Mouse (Mus musculus) embryonic facial prominence, embryonic 12.5 days (tissue): ENCODE measurements around the gene Arl11. TPM values are rescaled to one million over a fixed set of nuclear protein-coding genes. Genes with fewer than 3 reads are reported as not detected.

Experiments
- ATAC-seq: fragments of 200-750 bp; cut with Nextera tagmentation; 2 replicates; pipeline ENCODE4 v1.8.0; 2017; ENCODE audit not compliant: insufficient number of reproducible peaks, insufficient read depth, low FRiP score, low TSS enrichment
- H3K27ac ChIP-seq: fragments of 300-500 bp; sonication (generic); 2 replicates; pipeline ENCODE4 v1.5.1; 2016; ENCODE audit warnings: mild to moderate bottlenecking
- H3K27me3 ChIP-seq: fragments of 300-500 bp; sonication (generic); 2 replicates; pipeline ENCODE4 v1.6.1; 2016; ENCODE audit warnings: mild to moderate bottlenecking, moderate library complexity
- H3K36me3 ChIP-seq: fragments of 300-500 bp; sonication (generic); 2 replicates; pipeline ENCODE4 v1.6.1; 2016; ENCODE audit warnings: mild to moderate bottlenecking
- H3K4me1 ChIP-seq: fragments of 300-500 bp; sonication (generic); 2 replicates; pipeline ENCODE4 v1.6.1; 2016
- H3K4me2 ChIP-seq: fragments of 300-500 bp; sonication (generic); replicated peaks from 2 replicates; pipeline ENCODE4 v1.6.1; 2016; ENCODE audit warnings: mild to moderate bottlenecking, moderate library complexity
- H3K4me3 ChIP-seq: fragments of 300-500 bp; sonication (generic); 2 replicates; pipeline ENCODE4 v1.5.1; 2016; ENCODE audit warnings: mild to moderate bottlenecking
- H3K9ac ChIP-seq: fragments of 300-500 bp; sonication (generic); 2 replicates; pipeline ENCODE4 v1.6.1; 2016; ENCODE audit warnings: mild to moderate bottlenecking, moderate library complexity
- H3K9me3 ChIP-seq: fragments of 300-500 bp; sonication (generic); 2 replicates; pipeline ENCODE4 v1.6.1; 2016; ENCODE audit warnings: mild to moderate bottlenecking, moderate library complexity
- WGBS: fragments of 180-500 bp; shearing (Covaris S2); methylation state at CpG from one replicate; pipeline ENCODE4 v1.1.7; 2016; 5-methylcytosine and 5-hydroxymethylcytosine counted together
- polyA plus RNA-seq: library from polyadenylated mRNA; unstranded; fragments of >200 nt; fragmentation: Nextera tagmentation; extraction: Ambion mirVana; gene quantifications from 2 replicates; pipeline ENCODE4 v1.2.1, GENCODE M21; 2016

Gene Arl11
- polyA plus RNA-seq, result 0.38 and 0.41 TPM in 2 replicates

DNA sequence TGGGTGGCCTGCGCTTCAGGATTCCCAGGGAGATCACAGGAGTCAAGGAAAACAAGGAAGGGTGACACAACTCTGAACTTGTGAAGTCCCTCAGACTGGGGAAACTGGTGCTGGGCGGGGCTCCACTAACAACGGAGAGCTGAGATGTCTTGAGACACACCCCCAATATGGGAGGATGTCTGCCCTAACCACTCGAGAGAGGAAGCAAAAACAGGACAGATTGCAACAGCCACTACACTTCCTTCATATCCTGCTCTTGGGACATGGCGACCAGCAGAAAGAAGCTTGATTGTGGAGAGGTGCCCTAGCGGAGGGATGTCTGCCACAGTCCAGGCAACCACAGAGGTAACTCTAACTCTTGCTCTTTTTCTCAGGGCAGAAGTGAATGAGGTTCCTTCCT is at the start of gene Arl11:
Arl11 (plus strand) TSS at position 161 of the 400 bp plus-strand sequence.
- Histone ChIP-seq H3K9ac (no peak within 1 kb of the TSS), H3K9me3 (no peaks in the 10 kb centered on the region), H3K4me1 (peaks cover 5% of the 10 kb centered on the region; the same call in 1 of the 2 replicates), H3K4me3 (no peak within 1 kb of the TSS), H3K36me3 (no peaks in the 10 kb centered on the region), H3K4me2 (no peak within 1 kb of the TSS), H3K27ac (no peak within 1 kb of the TSS), H3K27me3 (no peaks in the 10 kb centered on the region)
- WGBS, result 57% methylated on average over 6 of the region's 6 CpGs
- ATAC-seq, result no peak

- Histone ChIP-seq H3K27ac (no peak overlapping the region), H3K4me3 (no peak overlapping the region), H3K9ac (no peak overlapping the region), H3K4me2 (no peak overlapping the region), H3K9me3 (no peaks in the 10 kb centered on the region), H3K27me3 (peaks cover 13% of the 10 kb centered on the region; the same call in 1 of the 2 replicates), H3K36me3 (no peaks in the 10 kb centered on the region), H3K4me1 (no peaks in the 10 kb centered on the region)
- 58% methylated on average over 5 of the region's 5 CpGs for WGBS
- no peak for ATAC-seq
Observed at GRCm38 (mm10) chr14:61267908-61268475, 41.6 kb upstream of the Arl11 start.

DNA sequence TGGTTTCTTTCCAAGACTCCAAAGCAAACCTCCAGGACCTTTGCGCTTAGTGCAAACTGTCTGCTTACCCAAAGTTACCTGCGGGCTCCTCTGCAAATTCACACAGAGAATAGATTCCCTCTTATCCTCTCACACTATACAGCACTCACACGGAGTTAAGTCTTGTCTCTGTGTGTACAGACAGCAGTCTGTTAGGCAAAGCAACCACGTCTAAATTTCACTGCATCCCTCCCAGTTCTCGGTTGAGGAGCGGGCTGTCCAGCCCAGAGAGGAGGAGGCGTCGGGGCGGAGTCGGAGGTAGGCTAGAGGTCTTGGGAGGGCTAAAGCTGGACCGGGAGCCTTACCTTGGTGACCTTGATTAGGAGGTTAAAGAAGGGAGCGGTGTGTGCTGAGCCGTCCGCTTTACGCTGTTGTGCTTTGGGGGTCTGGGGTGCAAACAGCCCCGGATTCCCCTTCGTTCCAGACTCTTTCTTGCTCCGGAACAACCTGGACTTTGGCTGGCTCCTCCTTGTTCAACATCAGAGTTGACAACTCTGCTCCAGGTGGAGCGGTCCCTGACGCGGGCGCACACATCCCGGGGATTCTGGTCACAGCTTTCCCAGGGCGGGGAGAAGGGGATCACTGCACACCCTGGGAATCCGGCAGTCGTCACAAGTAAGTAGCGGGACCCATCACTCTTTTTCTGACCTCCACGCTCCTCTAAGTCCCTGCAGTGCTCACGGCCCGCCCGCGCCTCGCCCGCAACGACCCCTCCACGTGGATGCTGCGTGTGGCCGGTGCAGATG is 34.9 kb upstream of the Arl11 start:
- WGBS, result 8% methylated on average over 38 of the region's 38 CpGs
- Histone ChIP-seq H3K27me3 (peaks cover 43% of the 10 kb centered on the region), H3K4me1 (peaks cover 5% of the 10 kb centered on the region; the same call in 1 of the 2 replicates), H3K36me3 (no peaks in the 10 kb centered on the region), H3K9me3 (no peaks in the 10 kb centered on the region), H3K4me3 (peak overlapping the region; percentile 18), H3K4me2 (peak overlapping the region; percentile 42), H3K27ac (no peak overlapping the region), H3K9ac (no peak overlapping the region)
- ATAC-seq, result peak; percentile 10; the same call in 1 of the 2 replicates

- H3K9me3 ChIP-seq, result no peaks in the 10 kb centered on the region
- ATAC-seq, result no peak
- H3K27me3 ChIP-seq, result peaks cover 36% of the 10 kb centered on the region
- no peaks in the 10 kb centered on the region for H3K36me3 ChIP-seq
- peaks cover 5% of the 10 kb centered on the region; the same call in 1 of the 2 replicates for H3K4me1 ChIP-seq
- no peak overlapping the region for H3K9ac ChIP-seq
- no peak overlapping the region for H3K27ac ChIP-seq
- no peak overlapping the region for H3K4me2 ChIP-seq
- 23% methylated on average over 1 of the region's 1 CpGs for WGBS
- no peak overlapping the region for H3K4me3 ChIP-seq
Observed at GRCm38 (mm10) chr14:61277285-61277684, 32.3 kb upstream of the Arl11 start.

GRCm38 (mm10) chr14:61278676-61279300 is 30.8 kb upstream of the Arl11 start:
- Histone ChIP-seq H3K27ac (no peak overlapping the region), H3K36me3 (no peaks in the 10 kb centered on the region), H3K9me3 (no peaks in the 10 kb centered on the region), H3K4me3 (no peak overlapping the region), H3K27me3 (peaks cover 27% of the 10 kb centered on the region), H3K4me2 (no peak overlapping the region), H3K4me1 (peaks cover 5% of the 10 kb centered on the region; the same call in 1 of the 2 replicates), H3K9ac (no peak overlapping the region)
- WGBS, result 83% methylated on average over 7 of the region's 7 CpGs
- no peak for ATAC-seq

- H3K9ac ChIP-seq, result no peak overlapping the region
- H3K4me2 ChIP-seq, result no peak overlapping the region
- no peak overlapping the region for H3K4me3 ChIP-seq
- no peaks in the 10 kb centered on the region for H3K27me3 ChIP-seq
- H3K36me3 ChIP-seq, result no peaks in the 10 kb centered on the region
- no peaks in the 10 kb centered on the region for H3K4me1 ChIP-seq
- 71% methylated on average over 19 of the region's 19 CpGs for WGBS
- no peak for ATAC-seq
- H3K9me3 ChIP-seq, result no peaks in the 10 kb centered on the region
- no peak overlapping the region for H3K27ac ChIP-seq
Observed at GRCm38 (mm10) chr14:61288606-61289286, 20.8 kb upstream of the Arl11 start.

GRCm38 (mm10) chr14:61290664-61291063 is 18.9 kb upstream of the Arl11 start:
- Histone ChIP-seq H3K9me3 (no peaks in the 10 kb centered on the region), H3K4me3 (no peak overlapping the region), H3K4me1 (no peaks in the 10 kb centered on the region), H3K36me3 (no peaks in the 10 kb centered on the region), H3K27me3 (no peaks in the 10 kb centered on the region), H3K9ac (no peak overlapping the region), H3K4me2 (no peak overlapping the region), H3K27ac (no peak overlapping the region)
- WGBS, result 74% methylated on average over 3 of the region's 3 CpGs
- no peak for ATAC-seq

DNA sequence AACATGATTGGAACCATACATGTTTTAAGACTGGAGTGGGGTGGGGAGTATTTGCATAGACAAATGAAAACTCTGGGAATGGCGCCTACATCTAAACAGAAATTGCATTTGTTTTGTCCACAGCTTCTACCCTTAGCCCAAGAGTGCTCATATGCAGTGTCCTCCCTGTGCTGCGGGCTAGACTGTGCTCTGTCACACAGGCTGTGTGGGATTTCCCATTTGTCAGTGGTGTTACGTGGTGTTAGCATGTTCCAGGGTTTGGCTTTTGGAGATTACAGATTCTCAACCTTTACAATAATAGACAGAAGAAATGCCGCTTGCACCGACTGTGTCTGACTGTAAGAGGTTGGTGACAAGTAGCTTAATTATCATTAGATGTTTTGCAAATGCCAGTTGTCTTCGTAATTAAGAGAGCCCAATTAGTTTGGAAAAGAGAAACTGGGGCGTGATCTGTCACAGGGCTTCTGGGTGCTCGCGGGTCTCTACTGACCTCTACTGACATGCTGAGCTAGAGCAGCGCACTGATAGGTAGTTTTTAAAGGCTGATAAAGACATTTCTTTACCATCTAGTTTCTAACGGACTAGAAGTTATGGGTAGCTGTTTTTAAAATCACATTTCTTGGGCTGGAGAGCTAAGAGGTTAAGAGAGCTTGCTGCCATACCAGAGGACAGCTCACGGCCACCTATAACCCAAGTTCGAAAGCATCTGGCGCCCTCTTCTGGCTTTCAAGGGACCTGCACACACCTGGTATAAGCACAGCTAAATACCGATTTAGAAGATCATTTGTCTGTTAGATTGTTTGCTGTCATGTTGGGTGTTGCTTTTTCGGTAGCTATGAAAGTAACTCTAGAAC is 15.4 kb upstream of the Arl11 start:
- ATAC-seq, result no peak
- 50% methylated on average over 16 of the region's 16 CpGs for WGBS
- no peaks in the 10 kb centered on the region for H3K4me1 ChIP-seq
- no peak overlapping the region for H3K9ac ChIP-seq
- no peak overlapping the region for H3K4me3 ChIP-seq
- 0 out of 2 replicates have a peak overlapping the region, but pooled peaks have one; percentile 13 for H3K4me2 ChIP-seq
- no peaks in the 10 kb centered on the region for H3K27me3 ChIP-seq
- H3K36me3 ChIP-seq, result no peaks in the 10 kb centered on the region
- H3K9me3 ChIP-seq, result no peaks in the 10 kb centered on the region
- H3K27ac ChIP-seq, result no peak overlapping the region

- no peaks in the 10 kb centered on the region for H3K36me3 ChIP-seq
- no peak overlapping the region for H3K9ac ChIP-seq
- ATAC-seq, result no peak
- 21% methylated on average over 6 of the region's 6 CpGs for WGBS
- H3K4me1 ChIP-seq, result no peaks in the 10 kb centered on the region
- no peak overlapping the region for H3K27ac ChIP-seq
- no peaks in the 10 kb centered on the region for H3K9me3 ChIP-seq
- H3K4me3 ChIP-seq, result no peak overlapping the region
- no peaks in the 10 kb centered on the region for H3K27me3 ChIP-seq
- H3K4me2 ChIP-seq, result peak overlapping the region; percentile 13; the same call in 1 of the 2 replicates
Observed at GRCm38 (mm10) chr14:61294738-61295079, 14.8 kb upstream of the Arl11 start.

GRCm38 (mm10) chr14:61299810-61300209 is 9.7 kb upstream of the Arl11 start:
- Histone ChIP-seq H3K4me3 (no peak overlapping the region), H3K9ac (no peak overlapping the region), H3K4me1 (0 out of 2 replicates have a peak, but pooled peaks cover 4% of the 10 kb centered on the region), H3K4me2 (no peak overlapping the region), H3K27me3 (no peaks in the 10 kb centered on the region), H3K9me3 (no peaks in the 10 kb centered on the region), H3K27ac (no peak overlapping the region), H3K36me3 (no peaks in the 10 kb centered on the region)
- no peak for ATAC-seq
- WGBS, result 82% methylated on average over 6 of the region's 6 CpGs

DNA sequence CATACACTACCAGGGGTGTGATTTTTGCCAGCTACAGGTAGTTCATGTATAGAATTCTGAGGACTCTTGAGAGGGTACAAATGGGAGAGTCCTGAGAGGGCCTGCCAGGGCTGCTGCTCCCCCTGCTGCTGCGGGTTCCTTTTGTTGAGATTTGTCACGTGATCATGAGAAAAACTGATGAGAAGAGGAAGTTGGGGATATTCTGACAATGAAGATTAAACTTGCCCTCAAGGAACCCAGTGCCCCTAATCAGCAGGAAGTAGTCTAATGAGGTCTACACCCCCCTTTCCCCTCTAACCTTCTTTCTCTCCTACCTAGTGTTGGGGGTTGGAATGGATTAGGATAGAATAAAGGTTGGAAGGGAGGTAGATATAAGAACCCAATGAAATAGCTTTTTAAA is 8.2 kb upstream of the Arl11 start:
- H3K27me3 ChIP-seq, result no peaks in the 10 kb centered on the region
- no peak overlapping the region for H3K4me2 ChIP-seq
- no peak for ATAC-seq
- H3K4me1 ChIP-seq, result 0 out of 2 replicates have a peak, but pooled peaks cover 4% of the 10 kb centered on the region
- H3K9ac ChIP-seq, result no peak overlapping the region
- WGBS, result 48% methylated on average over 2 of the region's 2 CpGs
- H3K4me3 ChIP-seq, result no peak overlapping the region
- no peaks in the 10 kb centered on the region for H3K36me3 ChIP-seq
- H3K9me3 ChIP-seq, result no peaks in the 10 kb centered on the region
- no peak overlapping the region for H3K27ac ChIP-seq
